Mouse (Mus musculus) embryonic stem cell, embryonic (primary cell): ENCODE data around the gene Onecut3.

ENCODE experiments used
- CTCF ChIA-PET, 4 experiments: fragments of 300-600 bp in 2 of 4; fragments of 350-600 bp in 2 of 4; sonication (Branson Sonifier 250); formaldehyde crosslinking; loops; one replicate each; lab custom pipeline; 2022; ENCODE audit warnings: inconsistent platforms in 2 of 4; lab: Charles Lee
- POLR2A ChIA-PET, 4 experiments: fragments of 300-600 bp in 2 of 4; fragments of 350-600 bp in 2 of 4; sonication (Branson Sonifier 250); formaldehyde crosslinking; loops; one replicate each; lab custom pipeline; 2022; ENCODE audit warnings: antibody characterized with exemption in 4 of 4, inconsistent platforms in 1 of 4; lab: Charles Lee

Gene Onecut3

DNA sequence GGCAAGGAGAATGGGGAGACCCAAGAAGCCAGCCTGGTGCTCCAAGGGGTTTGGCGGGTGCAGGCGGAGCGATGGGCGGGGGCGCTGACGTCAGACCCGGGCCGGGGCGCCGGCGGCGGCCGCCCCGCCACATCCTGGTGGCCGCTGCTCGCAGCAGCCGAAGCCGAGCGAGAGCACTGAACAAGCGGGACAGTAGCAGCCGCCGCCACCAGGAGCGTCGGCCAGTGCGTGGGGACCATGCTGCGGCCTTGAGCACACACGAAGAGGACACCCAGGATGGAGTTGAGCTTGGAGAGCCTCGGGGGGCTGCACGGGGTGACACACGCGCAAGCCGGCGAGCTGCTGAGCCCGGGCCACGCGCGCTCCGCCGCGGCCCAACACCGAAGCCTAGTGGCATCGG is at the start of gene Onecut3:
Gene Onecut3 (plus strand): TSS at position 104 of the 400 bp plus-strand sequence.
- ChIA-PET CTCF (interaction anchor here in 3 of 4 experiments (0.6 to 2.5 kb wide), 4 partner anchors 12 to 29 kb away, joined by 3 to 12 read pairs (median 4); no protein-coding TSS in a partner anchor), POLR2A (interaction anchor here in 2 of 4 experiments (0.9 to 1.4 kb wide), 5 partner anchors 9 to 182 kb away, joined by 3 to 6 read pairs (median 3); partner anchors contain the start of gene Rexo1 (in 1 of the 2))

DNA sequence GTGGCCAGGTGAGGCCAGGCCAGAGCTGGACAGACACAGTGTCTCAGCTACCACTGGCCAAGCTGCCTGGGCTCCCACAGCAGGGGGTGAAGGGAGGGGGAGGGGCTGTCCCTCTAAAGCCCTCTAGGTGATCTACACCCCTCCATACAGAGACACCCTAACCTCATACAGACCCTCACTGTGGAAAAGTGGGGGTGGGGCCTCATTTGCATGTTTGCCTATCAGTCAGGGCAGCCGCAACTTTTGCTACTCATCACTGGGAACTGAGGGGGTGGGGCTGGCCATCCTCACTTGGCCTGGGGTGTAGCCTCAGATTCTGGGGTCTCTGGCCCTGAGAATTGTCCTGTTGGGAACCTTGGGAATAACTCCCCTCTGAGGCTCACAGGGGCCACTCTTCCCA is 49.6 kb upstream of the Onecut3 start:
- ChIA-PET CTCF (interaction anchor here (0.6 to 6.1 kb wide), 17 partner anchors 16 to 133 kb away, joined by 3 to 45 read pairs (median 6); no protein-coding TSS in a partner anchor), POLR2A (interaction anchor here in 3 of 4 experiments (0.5 to 1.9 kb wide), 8 partner anchors 8 to 230 kb away, joined by 3 to 7 read pairs (median 4); partner anchors contain the start of gene Rexo1 (in 2 of the 3))

DNA sequence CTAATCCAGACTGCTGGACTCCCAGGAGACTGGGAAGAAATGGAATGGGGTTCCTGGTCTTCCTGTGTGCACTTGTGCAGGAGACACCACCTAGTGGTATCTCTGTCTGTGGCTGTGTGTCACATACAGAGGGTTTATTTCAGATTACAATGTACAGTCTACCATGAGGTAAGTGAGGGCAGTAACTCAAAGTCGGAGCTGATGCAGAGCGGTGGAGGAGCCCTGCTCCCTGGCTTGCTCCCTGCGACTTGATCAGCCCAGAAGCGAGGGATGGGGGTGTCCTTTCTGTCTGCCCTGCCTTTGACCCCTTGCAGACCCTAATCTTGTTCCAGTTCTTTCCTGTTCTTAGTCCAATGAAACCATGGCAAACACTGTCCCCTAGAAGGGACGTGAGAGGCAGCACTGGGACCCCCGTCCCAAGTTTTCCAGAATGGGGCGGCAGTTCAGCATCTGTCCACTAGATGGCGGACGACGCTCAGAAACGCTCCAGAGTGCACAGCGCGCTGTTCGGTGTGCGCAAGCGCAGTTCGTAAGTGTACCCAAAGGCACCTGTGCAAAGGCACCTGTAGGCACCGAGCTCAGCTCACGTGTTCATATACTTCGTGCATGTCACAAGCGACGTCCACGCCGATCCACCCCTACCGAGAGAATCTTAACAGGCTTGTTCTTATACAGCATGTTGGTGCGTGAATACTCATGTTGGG is 48.6 kb upstream of the Onecut3 start:
- ChIA-PET CTCF (interaction anchor here (0.5 to 6.1 kb wide), 58 partner anchors 10 to 917 kb away, joined by 3 to 45 read pairs (median 4); partner anchors contain the start of genes Atp8b3 (in 2 of the 4), Mbd3 (in 1 of the 4), Rexo1 (in 1 of the 4) and Tcf3 (in 1 of the 4)), POLR2A (interaction anchor here in 3 of 4 experiments (0.6 to 1.9 kb wide), 17 partner anchors 9 to 231 kb away, joined by 3 to 7 read pairs (median 3); partner anchors contain the start of genes Rexo1 (in 2 of the 3) and Abhd17a (in 1 of the 3))

DNA sequence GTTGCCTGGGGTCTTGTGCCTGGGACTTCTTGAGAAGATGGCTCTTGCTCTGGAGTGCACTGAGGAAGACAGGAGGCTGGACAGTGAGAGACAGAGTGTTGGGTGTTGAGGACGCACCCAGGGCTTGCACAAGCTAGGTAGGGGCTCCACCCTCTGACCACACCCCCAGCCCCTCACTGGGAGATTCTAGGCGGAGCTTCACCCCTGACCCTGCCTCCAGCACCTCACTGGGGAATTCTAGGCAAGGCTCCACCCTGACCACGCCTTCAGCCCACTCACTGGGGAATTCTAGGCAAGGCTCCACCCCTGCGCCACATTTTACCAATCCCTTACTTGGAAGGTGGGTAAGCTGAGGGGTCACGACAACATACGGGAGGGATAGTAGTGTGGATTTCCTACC is 44.0 kb upstream of the Onecut3 start:
- CTCF ChIA-PET: interaction anchor here (0.6 to 2.4 kb wide), 28 partner anchors 9 to 237 kb away, joined by 3 to 9 read pairs (median 4); partner anchors contain the start of genes Atp8b3 (in 1 of the 4) and Rexo1 (in 1 of the 4)
- POLR2A ChIA-PET: interaction anchor here (0.6 to 1.7 kb wide), 29 partner anchors 9 to 596 kb away, joined by 3 to 10 read pairs (median 3); partner anchors contain the start of genes Mbd3 (in 2 of the 4), Izumo4 (in 1 of the 4), Ptbp1 (in 1 of the 4) and Rexo1 (in 1 of the 4)

- ChIA-PET POLR2A (interaction anchor here in 2 of 4 experiments (0.5 to 0.7 kb wide), 4 partner anchors 14 to 1996 kb away, joined by 3 read pairs; no protein-coding TSS in a partner anchor), CTCF (interaction anchor here in 1 of 4 experiments (1.5 kb wide), 1 partner anchor 53 kb away, joined by 4 read pairs; no protein-coding TSS in a partner anchor)
Observed at GRCm38 (mm10) chr10:80453601-80454000, 41.0 kb upstream of the Onecut3 start.

- POLR2A ChIA-PET: interaction anchor here in 2 of 4 experiments (0.6 to 1.3 kb wide), 5 partner anchors 12 to 222 kb away, joined by 3 to 5 read pairs (median 4); partner anchors contain the start of gene Rexo1 (in 1 of the 2)
- CTCF ChIA-PET: interaction anchor here in 2 of 4 experiments (1.3 to 1.5 kb wide), 2 partner anchors 51 to 65 kb away, joined by 3 to 4 read pairs; no protein-coding TSS in a partner anchor
Observed at GRCm38 (mm10) chr10:80454781-80455180, 39.9 kb upstream of the Onecut3 start.

DNA sequence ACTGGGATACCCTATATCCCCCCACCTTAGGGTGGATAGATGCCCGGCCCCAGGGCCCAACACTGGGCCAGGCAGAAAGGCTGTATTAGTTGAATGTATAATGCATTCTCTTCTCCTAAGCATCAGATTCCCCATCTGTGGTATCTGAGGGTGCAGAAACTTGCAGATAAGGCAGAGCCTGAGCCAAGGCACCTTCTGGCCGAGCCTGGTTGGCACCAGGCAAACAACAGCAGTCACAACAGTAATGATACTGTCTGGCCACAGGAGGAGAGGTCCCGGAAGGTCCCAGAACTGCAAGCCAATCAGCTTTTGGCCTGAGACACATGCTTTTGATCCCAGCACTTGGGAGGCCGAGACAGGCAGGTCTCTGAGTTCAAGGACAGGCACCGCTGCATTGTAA is 38.9 kb upstream of the Onecut3 start:
- POLR2A ChIA-PET: interaction anchor here in 2 of 4 experiments (0.5 to 1.3 kb wide), 5 partner anchors 9 to 305 kb away, joined by 3 to 5 read pairs (median 3); partner anchors contain the start of gene Rexo1 (in 1 of the 2)
- CTCF ChIA-PET: interaction anchor here in 3 of 4 experiments (0.6 to 2.0 kb wide), 7 partner anchors 28 to 64 kb away, joined by 3 to 9 read pairs (median 3); no protein-coding TSS in a partner anchor

- ChIA-PET CTCF (interaction anchor here in 2 of 4 experiments (0.6 to 2.3 kb wide), 8 partner anchors 17 to 291 kb away, joined by 4 to 16 read pairs (median 6); no protein-coding TSS in a partner anchor), POLR2A (interaction anchor here (0.6 to 2.2 kb wide), 11 partner anchors 9 to 806 kb away, joined by 3 to 16 read pairs (median 4); partner anchors contain the start of gene Rps15 (in 1 of the 4))
Observed at GRCm38 (mm10) chr10:80459236-80459635, 35.4 kb upstream of the Onecut3 start.

DNA sequence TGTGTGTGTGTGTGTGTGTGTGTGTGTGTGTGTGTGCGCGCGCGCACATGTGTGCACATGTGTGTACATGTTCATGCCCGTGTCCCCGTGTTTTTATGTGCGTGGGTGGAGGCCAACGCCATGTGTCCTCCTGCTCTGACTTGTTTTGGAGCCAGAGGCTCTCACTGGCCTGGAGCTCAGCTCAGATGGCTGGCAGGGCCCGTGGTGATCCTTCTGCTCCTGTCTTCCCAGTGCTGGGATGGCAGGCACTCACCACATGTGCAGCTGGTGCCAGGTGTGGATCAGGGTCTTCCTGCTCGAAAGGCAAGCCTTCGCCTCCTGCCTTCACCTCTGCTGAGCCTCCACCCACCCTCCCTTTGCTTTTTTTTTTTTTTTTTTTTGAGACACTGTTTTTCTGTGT is 35.0 kb upstream of the Onecut3 start:
- CTCF ChIA-PET: interaction anchor here in 3 of 4 experiments (0.6 to 2.3 kb wide), 9 partner anchors 18 to 119 kb away, joined by 3 to 16 read pairs (median 7); no protein-coding TSS in a partner anchor
- POLR2A ChIA-PET: interaction anchor here (0.6 to 2.2 kb wide), 29 partner anchors 9 to 806 kb away, joined by 3 to 16 read pairs (median 5); partner anchors contain the start of genes Rexo1 (in 2 of the 4), Csnk1g2 (in 1 of the 4), Gadd45b (in 1 of the 4) and Mbd3 (in 1 of the 4)

GRCm38 (mm10) chr10:80460324-80460723 is 34.3 kb upstream of the Onecut3 start:
- ChIA-PET CTCF (interaction anchor here (0.6 to 2.3 kb wide), 17 partner anchors 14 to 421 kb away, joined by 3 to 16 read pairs (median 3); no protein-coding TSS in a partner anchor), POLR2A (interaction anchor here in 3 of 4 experiments (0.5 to 2.2 kb wide), 31 partner anchors 8 to 635 kb away, joined by 3 to 16 read pairs (median 4); partner anchors contain the start of genes Csnk1g2 (in 2 of the 3), Mbd3 (in 2 of the 3), Rexo1 (in 2 of the 3) and Gadd45b (in 1 of the 3))

GRCm38 (mm10) chr10:80461346-80461745 is 33.3 kb upstream of the Onecut3 start:
- CTCF ChIA-PET: interaction anchor here in 3 of 4 experiments (0.9 to 2.2 kb wide), 4 partner anchors 15 to 420 kb away, joined by 3 to 7 read pairs (median 4); no protein-coding TSS in a partner anchor
- POLR2A ChIA-PET: interaction anchor here in 2 of 4 experiments (1.0 to 2.2 kb wide), 9 partner anchors 9 to 215 kb away, joined by 3 to 16 read pairs (median 7); no protein-coding TSS in a partner anchor

DNA sequence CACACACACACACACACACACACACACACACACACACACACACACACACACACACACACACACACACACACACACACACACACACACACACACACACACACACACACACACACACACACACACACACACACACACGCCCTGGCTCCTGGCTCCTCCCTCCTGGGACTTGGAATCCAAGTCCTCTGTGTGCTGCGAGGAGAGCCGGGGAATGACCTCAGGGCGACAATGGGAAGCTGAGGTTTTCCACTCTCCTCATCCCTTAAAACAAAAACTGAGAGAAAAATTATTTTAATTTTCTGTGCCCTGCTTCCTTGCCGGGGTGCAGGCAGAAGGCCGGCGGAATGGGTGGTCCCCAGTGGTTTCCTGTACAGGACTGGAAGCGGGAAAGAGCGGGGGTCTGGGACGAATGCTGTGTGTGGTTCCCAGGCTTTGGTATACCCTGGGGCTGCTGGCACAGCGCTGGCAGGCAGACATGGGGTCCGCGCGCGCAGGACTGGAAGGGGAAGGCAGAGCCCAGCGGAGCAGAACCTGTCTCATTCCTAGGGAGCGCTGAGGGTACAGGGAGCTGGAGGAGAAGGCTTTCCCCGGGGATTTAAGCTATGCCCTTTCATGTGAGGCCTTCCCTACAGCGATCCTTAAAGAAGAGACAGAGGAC is 30.1 kb upstream of the Onecut3 start:
- CTCF ChIA-PET: interaction anchor here (0.5 to 1.6 kb wide), 19 partner anchors 13 to 345 kb away, joined by 3 to 8 read pairs (median 3); no protein-coding TSS in a partner anchor
- POLR2A ChIA-PET: interaction anchor here in 3 of 4 experiments (0.6 to 1.9 kb wide), 16 partner anchors 7 to 669 kb away, joined by 3 to 7 read pairs (median 4); partner anchors contain the start of genes Gadd45b (in 1 of the 3) and Rexo1 (in 1 of the 3)

- ChIA-PET POLR2A (interaction anchor here in 3 of 4 experiments (0.6 to 1.9 kb wide), 13 partner anchors 9 to 669 kb away, joined by 3 to 7 read pairs (median 4); partner anchors contain the start of genes Gadd45b (in 1 of the 3) and Rexo1 (in 1 of the 3)), CTCF (interaction anchor here (0.5 to 1.5 kb wide), 15 partner anchors 13 to 344 kb away, joined by 3 to 8 read pairs (median 3); no protein-coding TSS in a partner anchor)
Observed at GRCm38 (mm10) chr10:80465066-80465465, 29.6 kb upstream of the Onecut3 start.

DNA sequence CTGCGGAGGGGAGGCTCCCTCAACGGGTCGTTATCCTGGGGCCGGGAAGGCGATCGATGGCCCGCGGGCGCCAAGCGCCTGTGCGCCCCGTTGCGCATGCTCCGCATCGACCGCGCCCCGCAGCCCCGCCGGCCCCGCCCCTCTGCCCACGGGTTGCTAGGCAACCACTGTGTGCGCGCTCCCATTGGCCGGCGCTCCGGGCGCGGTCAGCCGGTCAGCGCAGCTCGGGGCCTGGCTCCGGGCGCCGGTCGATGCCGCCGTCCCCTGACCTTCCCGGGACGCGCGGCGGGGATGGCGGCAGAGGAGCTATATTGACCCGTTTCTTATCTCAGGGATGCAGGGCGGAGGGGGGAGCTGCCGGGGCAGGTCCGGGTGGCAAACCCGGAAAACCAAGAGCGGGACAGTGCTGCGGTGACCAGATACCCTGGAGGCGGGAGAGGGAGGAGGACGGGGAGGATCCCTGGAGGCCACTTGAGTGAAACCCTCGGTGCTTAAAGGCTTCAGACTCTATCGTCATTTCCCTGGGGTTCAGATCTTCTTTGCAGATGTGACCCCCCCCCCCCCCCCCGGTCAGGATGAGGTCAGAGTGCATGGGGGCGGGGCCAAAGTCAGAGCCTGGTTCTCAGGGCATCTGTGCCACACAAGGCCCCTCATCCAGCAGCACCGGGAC is 19.2 kb upstream of the Onecut3 start:
- ChIA-PET POLR2A (interaction anchor here in 3 of 4 experiments (0.7 to 2.9 kb wide), 11 partner anchors 10 to 227 kb away, joined by 3 to 9 read pairs (median 4); partner anchors contain the start of genes Pcsk4 (in 1 of the 3) and Reep6 (in 1 of the 3)), CTCF (interaction anchor here in 2 of 4 experiments (0.5 to 1.8 kb wide), 6 partner anchors 9 to 389 kb away, joined by 3 to 5 read pairs (median 3); no protein-coding TSS in a partner anchor)

GRCm38 (mm10) chr10:80478531-80478930 is 16.1 kb upstream of the Onecut3 start:
- ChIA-PET POLR2A (no interaction called here), CTCF (interaction anchor here in 1 of 4 experiments (1.6 kb wide), 1 partner anchor 138 kb away, joined by 4 read pairs; no protein-coding TSS in a partner anchor)
